Mouse (Mus musculus) stomach, embryonic 16.5 days (tissue): ENCODE measurements around the gene Rnf169. TPM values are rescaled to one million over a fixed set of nuclear protein-coding genes. Genes with fewer than 3 reads are reported as not detected.

Experiments used
- ATAC-seq: fragments of 200-750 bp; cut with Nextera tagmentation; 2 replicates; pipeline ENCODE4 v1.8.0; 2017; ENCODE audit warnings: moderate number of reproducible peaks, moderate TSS enrichment; ENCODE audit not compliant: insufficient read depth, low FRiP score
- H3K27ac ChIP-seq: fragments of 300-500 bp; sonication (generic); 2 replicates; pipeline ENCODE4 v1.5.1; 2014; ENCODE audit warnings: low read length
- H3K27me3 ChIP-seq: fragments of 300-500 bp; sonication (generic); 2 replicates; pipeline ENCODE4 v1.6.1; 2014; ENCODE audit warnings: low read length, control low read depth, mixed read lengths; ENCODE audit not compliant: control insufficient read depth, insufficient read depth
- H3K36me3 ChIP-seq: fragments of 300-500 bp; sonication (generic); 2 replicates; pipeline ENCODE4 v1.6.1; 2014; ENCODE audit warnings: low read length; ENCODE audit not compliant: control insufficient read depth, insufficient read depth
- H3K4me1 ChIP-seq: fragments of 300-500 bp; sonication (generic); 2 replicates; pipeline ENCODE4 v1.6.1; 2014; ENCODE audit warnings: low read length, control low read depth, mixed read lengths; ENCODE audit not compliant: control insufficient read depth, insufficient read depth
- H3K4me2 ChIP-seq: fragments of 300-500 bp; sonication (generic); 2 replicates; pipeline ENCODE4 v1.6.1; 2014; ENCODE audit warnings: low read depth, low read length, mixed read lengths
- H3K4me3 ChIP-seq: fragments of 300-500 bp; sonication (generic); replicated peaks from 2 replicates; pipeline ENCODE4 v1.5.1; 2014; ENCODE audit warnings: mild to moderate bottlenecking, low read length
- H3K9ac ChIP-seq: fragments of 300-500 bp; sonication (generic); 2 replicates; pipeline ENCODE4 v1.6.1; 2014; ENCODE audit warnings: low read length
- H3K9me3 ChIP-seq: fragments of 300-500 bp; sonication (generic); replicated peaks from 2 replicates; pipeline ENCODE4 v1.6.1; 2016; ENCODE audit warnings: low read length, control low read depth; ENCODE audit not compliant: control insufficient read depth
- WGBS: fragments of 180-500 bp; shearing (Covaris S2); extraction: QIAGEN DNeasy Blood & Tissue Kit; methylation state at CpG from one replicate; pipeline ENCODE4 v1.1.7; 2014; 5-methylcytosine and 5-hydroxymethylcytosine counted together
- polyA plus RNA-seq: library from polyadenylated mRNA; unstranded; fragments of >200 nt; fragmentation: Nextera tagmentation; extraction: Ambion mirVana; gene quantifications from 2 replicates; pipeline ENCODE4 v1.2.1, GENCODE M21; 2015

The Rnf169 gene
- polyA plus RNA-seq, 1 experiment from 2014 or later = 4.5 TPM

DNA sequence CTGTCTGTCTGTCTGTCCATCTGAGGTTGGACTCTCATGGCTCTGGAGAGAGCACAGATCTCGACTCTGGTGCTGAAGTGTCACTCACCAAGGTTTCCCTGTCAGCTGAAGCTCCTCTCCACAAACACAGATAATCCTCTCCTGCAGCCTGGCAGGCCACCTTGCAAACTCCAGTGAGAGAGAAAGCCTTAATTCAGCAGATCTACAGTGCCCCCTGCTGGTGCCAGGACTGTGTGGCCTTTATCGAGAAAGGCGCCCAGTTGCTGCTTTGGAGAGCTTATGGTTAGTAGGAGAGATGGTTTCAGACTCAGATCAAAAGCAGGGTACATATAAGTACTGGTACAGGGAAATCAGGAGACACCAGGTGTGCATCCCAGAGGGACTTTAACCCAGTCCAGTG is 103.9 kb downstream of the Rnf169 start:
- Histone ChIP-seq H3K9me3 (no peaks in the 10 kb centered on the region), H3K9ac (no peak overlapping the region), H3K36me3 (no peaks in the 10 kb centered on the region), H3K4me3 (no peak overlapping the region), H3K27me3 (no peaks in the 10 kb centered on the region), H3K4me1 (no peaks in the 10 kb centered on the region), H3K27ac (no peak overlapping the region), H3K4me2 (no peak overlapping the region)
- WGBS = 1% methylated on average over 3 of the region's 3 CpGs
- 0 out of 2 replicates have a peak, but pooled peaks have one; percentile 37 for ATAC-seq

GRCm38 (mm10) chr7:99875891-99876290 is 104.4 kb downstream of the Rnf169 start:
- H3K27ac ChIP-seq = no peak overlapping the region
- WGBS = 31% methylated on average over 5 of the region's 5 CpGs
- no peak overlapping the region for H3K9ac ChIP-seq
- H3K9me3 ChIP-seq = no peaks in the 10 kb centered on the region
- no peak overlapping the region for H3K4me3 ChIP-seq
- no peaks in the 10 kb centered on the region for H3K27me3 ChIP-seq
- no peak overlapping the region for H3K4me2 ChIP-seq
- ATAC-seq = no peak
- no peaks in the 10 kb centered on the region for H3K4me1 ChIP-seq
- H3K36me3 ChIP-seq = no peaks in the 10 kb centered on the region

GRCm38 (mm10) chr7:99873965-99874364 is 106.3 kb downstream of the Rnf169 start:
- no peak overlapping the region for H3K9ac ChIP-seq
- 74% methylated on average over 6 of the region's 6 CpGs for WGBS
- H3K4me3 ChIP-seq = no peak overlapping the region
- no peak overlapping the region for H3K27ac ChIP-seq
- H3K4me1 ChIP-seq = no peaks in the 10 kb centered on the region
- H3K36me3 ChIP-seq = no peaks in the 10 kb centered on the region
- no peaks in the 10 kb centered on the region for H3K9me3 ChIP-seq
- H3K27me3 ChIP-seq = no peaks in the 10 kb centered on the region
- H3K4me2 ChIP-seq = no peak overlapping the region
- no peak for ATAC-seq

Other genes with a start within 250 kb of the Rnf169 start
- not detected in 2 replicates for gene Olfr521, start 216.9 kb downstream of the Rnf169 start, polyA plus RNA-seq
- gene Neu3, start 152.0 kb downstream of the Rnf169 start, polyA plus RNA-seq = 6.8 and 7.5 TPM in 2 replicates
- 0.22 and 0.31 TPM in 2 replicates for gene Xrra1, start 121.3 kb downstream of the Rnf169 start, polyA plus RNA-seq
- gene Spcs2, start 117.0 kb downstream of the Rnf169 start, polyA plus RNA-seq = 370 and 373 TPM in 2 replicates
- gene Chrdl2, start 25.7 kb upstream of the Rnf169 start, polyA plus RNA-seq = 0.48 and 0.90 TPM in 2 replicates
- 47.8 and 50.6 TPM in 2 replicates for gene Pold3, start 141.1 kb upstream of the Rnf169 start, polyA plus RNA-seq
- 10.1 and 13.5 TPM in 2 replicates for gene Lipt2, start 178.8 kb upstream of the Rnf169 start, polyA plus RNA-seq
- 13.9 and 17.1 TPM in 2 replicates for gene Kcne3, start 196.1 kb upstream of the Rnf169 start, polyA plus RNA-seq
- gene Pgm2l1, start 246.9 kb upstream of the Rnf169 start, polyA plus RNA-seq = 1.7 and 2.5 TPM in 2 replicates